Mouse (Mus musculus): ENCODE results near the gene Rps8. TPM values are rescaled to one million over a fixed set of nuclear protein-coding genes. Genes with fewer than 3 reads are reported as not detected.

The Rps8 gene
- polyA plus RNA-seq, 1 experiment from 2014 or later, result 1,312 TPM

DNA sequence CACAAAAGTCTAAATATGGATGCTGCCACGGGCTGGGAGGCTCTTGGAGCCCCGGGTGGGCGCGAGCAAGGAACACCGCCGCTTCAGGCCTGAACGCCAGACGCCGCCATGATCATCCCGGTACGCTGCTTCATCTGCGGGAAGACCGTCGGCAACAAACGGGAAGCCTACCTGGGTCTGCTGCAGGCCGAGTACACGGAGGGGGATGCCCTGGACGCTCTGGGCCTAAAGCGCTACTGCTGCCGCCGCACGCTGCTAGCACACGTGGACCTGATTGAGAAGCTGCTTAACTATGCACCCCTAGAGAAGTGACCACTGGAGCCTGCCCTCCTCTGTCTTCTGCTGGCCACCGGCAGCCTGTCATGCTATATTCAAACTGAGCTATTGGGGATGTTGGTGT, 7.2 kb downstream of the Rps8 start:
- no peak for ATAC-seq (ENCODE audit: insufficient read depth)
- H3K9ac ChIP-seq, result no peak overlapping the region
- peaks cover 51% of the 10 kb centered on the region for H3K36me3 ChIP-seq (ENCODE audit: insufficient read depth)
- no peaks in the 10 kb centered on the region for H3K27me3 ChIP-seq (ENCODE audit: insufficient read depth, low read length)
- H3K27ac ChIP-seq (ENCODE audit: low read depth), result no peak overlapping the region
- H3K4me3 ChIP-seq (ENCODE audit: low read depth, low read length), result no peak overlapping the region
- H3K4me2 ChIP-seq, result no peak overlapping the region
- DNase-seq, result no peak
- H3K4me1 ChIP-seq (ENCODE audit: insufficient read depth), result no peaks in the 10 kb centered on the region
- H3K9me3 ChIP-seq (ENCODE audit: low read depth, low read length), result no peaks in the 10 kb centered on the region
- TF ChIP-seq CTCF (IDR thresholded peaks at IDR 0.05; ENCODE audit: low read depth), result no peak
- WGBS, result 63% methylated on average over 24 of the region's 24 CpGs

- no peak for TF ChIP-seq CTCF (IDR thresholded peaks at IDR 0.05; ENCODE audit: low read depth)
- 73% methylated on average over 18 of the region's 18 CpGs for WGBS
- Histone ChIP-seq H3K27ac (ENCODE audit: low read depth) (no peak overlapping the region), H3K4me1 (ENCODE audit: insufficient read depth) (no peaks in the 10 kb centered on the region), H3K9me3 (ENCODE audit: low read depth, low read length) (no peaks in the 10 kb centered on the region), H3K9ac (no peak overlapping the region), H3K4me2 (no peak overlapping the region), H3K36me3 (ENCODE audit: insufficient read depth) (peaks cover 45% of the 10 kb centered on the region), H3K27me3 (ENCODE audit: insufficient read depth, low read length) (no peaks in the 10 kb centered on the region), H3K4me3 (ENCODE audit: low read depth, low read length) (no peak overlapping the region)
- ATAC-seq (ENCODE audit: insufficient read depth) (no peak), DNase-seq (no peak)
Observed at GRCm38 (mm10) chr4:117148047-117148713, 7.9 kb downstream of the Rps8 start.

DNA sequence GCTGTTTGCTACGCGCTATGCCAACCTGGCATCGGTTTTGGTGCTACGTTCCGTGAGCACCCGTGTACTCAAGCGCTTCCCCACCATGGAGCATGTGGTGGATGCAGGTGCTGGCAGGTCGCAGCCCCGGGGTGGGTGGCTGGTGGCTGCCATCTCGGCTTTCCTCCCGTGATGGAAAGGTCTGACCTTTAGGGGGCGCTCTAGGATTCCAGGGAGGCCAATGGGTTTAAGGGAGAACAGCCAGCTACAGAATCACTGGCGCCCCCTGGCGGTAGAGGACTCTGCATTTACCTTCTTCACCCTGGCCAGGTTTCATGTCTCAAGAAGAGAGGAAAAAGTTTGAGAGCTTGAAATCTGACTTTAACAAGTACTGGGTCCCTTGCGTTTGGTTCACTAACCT, 9.9 kb downstream of the Rps8 start:
- H3K27ac ChIP-seq (ENCODE audit: low read depth), result no peak overlapping the region
- no peak overlapping the region for H3K4me3 ChIP-seq (ENCODE audit: low read depth, low read length)
- no peak overlapping the region for H3K9ac ChIP-seq
- no peaks in the 10 kb centered on the region for H3K27me3 ChIP-seq (ENCODE audit: insufficient read depth, low read length)
- H3K4me2 ChIP-seq, result no peak overlapping the region
- no peaks in the 10 kb centered on the region for H3K4me1 ChIP-seq (ENCODE audit: insufficient read depth)
- H3K9me3 ChIP-seq (ENCODE audit: low read depth, low read length), result no peaks in the 10 kb centered on the region
- peaks cover 27% of the 10 kb centered on the region for H3K36me3 ChIP-seq (ENCODE audit: insufficient read depth)
- WGBS, result 31% methylated on average over 15 of the region's 15 CpGs
- ATAC-seq (ENCODE audit: insufficient read depth) (no peak), DNase-seq (peak; percentile 86)
- peak; percentile 91 for TF ChIP-seq CTCF (IDR thresholded peaks at IDR 0.05; ENCODE audit: low read depth)

DNA sequence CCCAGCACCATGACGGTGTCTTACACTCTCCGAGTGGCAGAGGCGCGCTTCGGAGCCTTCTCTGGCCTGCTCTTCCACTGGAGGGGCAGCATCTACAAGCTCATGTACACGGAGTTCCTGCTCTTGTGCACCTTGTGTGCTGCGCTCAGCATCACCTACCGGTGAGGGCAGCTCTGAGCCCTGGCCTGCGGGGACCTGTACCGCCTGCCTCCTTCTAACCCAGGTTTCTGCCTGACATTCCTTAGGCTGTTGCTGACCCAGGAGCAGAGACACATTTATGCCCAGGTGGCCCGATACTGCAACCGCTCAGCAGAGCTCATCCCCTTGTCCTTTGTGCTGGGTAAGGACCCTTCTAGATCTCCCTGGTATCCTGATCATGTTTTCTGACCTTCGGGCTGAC, 10.8 kb downstream of the Rps8 start:
- Histone ChIP-seq H3K4me3 (ENCODE audit: low read depth, low read length) (no peak overlapping the region), H3K36me3 (ENCODE audit: insufficient read depth) (peaks cover 17% of the 10 kb centered on the region), H3K9ac (no peak overlapping the region), H3K4me2 (no peak overlapping the region), H3K4me1 (ENCODE audit: insufficient read depth) (no peaks in the 10 kb centered on the region), H3K27me3 (ENCODE audit: insufficient read depth, low read length) (no peaks in the 10 kb centered on the region), H3K9me3 (ENCODE audit: low read depth, low read length) (no peaks in the 10 kb centered on the region), H3K27ac (ENCODE audit: low read depth) (no peak overlapping the region)
- DNase-seq (no peak), ATAC-seq (ENCODE audit: insufficient read depth) (no peak)
- 89% methylated on average over 13 of the region's 13 CpGs for WGBS
- no peak for TF ChIP-seq CTCF (IDR thresholded peaks at IDR 0.05; ENCODE audit: low read depth)

- Histone ChIP-seq H3K4me1 (ENCODE audit: insufficient read depth) (no peaks in the 10 kb centered on the region), H3K27ac (ENCODE audit: low read depth) (no peak overlapping the region), H3K9ac (no peak overlapping the region), H3K4me3 (ENCODE audit: low read depth, low read length) (no peak overlapping the region), H3K27me3 (ENCODE audit: insufficient read depth, low read length) (no peaks in the 10 kb centered on the region), H3K4me2 (no peak overlapping the region), H3K9me3 (ENCODE audit: low read depth, low read length) (no peaks in the 10 kb centered on the region), H3K36me3 (ENCODE audit: insufficient read depth) (0 out of 2 replicates have a peak, but pooled peaks cover 2% of the 10 kb centered on the region)
- no peak for TF ChIP-seq CTCF (IDR thresholded peaks at IDR 0.05; ENCODE audit: low read depth)
- DNase-seq (no peak), ATAC-seq (ENCODE audit: insufficient read depth) (no peak)
- 46% methylated on average over 7 of the region's 7 CpGs for WGBS
Observed at GRCm38 (mm10) chr4:117143023-117143422, 13.0 kb downstream of the Rps8 start.

DNA sequence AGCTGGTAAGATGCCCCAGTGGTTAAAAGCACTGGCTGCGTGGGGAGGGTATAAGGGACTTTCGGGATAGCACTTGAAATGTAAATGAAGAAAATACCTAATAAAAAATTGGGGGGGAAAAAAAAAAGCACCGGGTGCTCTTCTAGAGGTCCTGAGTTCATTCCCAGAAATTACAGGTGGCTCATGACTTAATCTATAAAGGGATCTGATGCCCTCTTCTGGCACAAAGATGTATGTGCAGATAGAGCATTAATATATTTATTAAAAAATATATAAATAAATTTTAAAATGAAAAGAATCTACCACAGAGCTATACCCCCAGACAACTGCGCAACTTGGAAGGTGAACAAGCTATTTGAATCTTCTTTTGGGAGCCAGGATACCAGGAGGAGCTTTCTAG, 15.4 kb downstream of the Rps8 start:
- 31% methylated on average over 4 of the region's 4 CpGs for WGBS
- no peaks in the 10 kb centered on the region for H3K9me3 ChIP-seq (ENCODE audit: low read depth, low read length)
- no peaks in the 10 kb centered on the region for H3K36me3 ChIP-seq (ENCODE audit: insufficient read depth)
- no peak overlapping the region for H3K4me2 ChIP-seq
- no peak overlapping the region for H3K9ac ChIP-seq
- no peak overlapping the region for H3K27ac ChIP-seq (ENCODE audit: low read depth)
- peak; percentile 71 for DNase-seq
- no peaks in the 10 kb centered on the region for H3K27me3 ChIP-seq (ENCODE audit: insufficient read depth, low read length)
- H3K4me1 ChIP-seq (ENCODE audit: insufficient read depth), result no peaks in the 10 kb centered on the region
- no peak overlapping the region for H3K4me3 ChIP-seq (ENCODE audit: low read depth, low read length)
- peak; percentile 52 for TF ChIP-seq CTCF (IDR thresholded peaks at IDR 0.05; ENCODE audit: low read depth)
- no peak for ATAC-seq (ENCODE audit: insufficient read depth)

- WGBS, result 2% methylated on average over 2 of the region's 2 CpGs
- peak; percentile 35; the same call in 1 of the 2 replicates for ATAC-seq (ENCODE audit: insufficient read depth)
- Histone ChIP-seq H3K4me3 (ENCODE audit: low read depth, low read length) (no peak overlapping the region), H3K27ac (ENCODE audit: low read depth) (no peak overlapping the region), H3K9me3 (ENCODE audit: low read depth, low read length) (no peaks in the 10 kb centered on the region), H3K4me1 (ENCODE audit: insufficient read depth) (0 out of 2 replicates have a peak, but pooled peaks cover 1% of the 10 kb centered on the region), H3K27me3 (ENCODE audit: insufficient read depth, low read length) (no peaks in the 10 kb centered on the region), H3K36me3 (ENCODE audit: insufficient read depth) (no peaks in the 10 kb centered on the region), H3K4me2 (no peak overlapping the region), H3K9ac (no peak overlapping the region)
- DNase-seq, result peak; percentile 74
- TF ChIP-seq CTCF (IDR thresholded peaks at IDR 0.05; ENCODE audit: low read depth), result peak; percentile 81
Observed at GRCm38 (mm10) chr4:117139217-117139612, 16.8 kb downstream of the Rps8 start.

All from lung, embryonic 14.5 days (tissue).